Mouse (Mus musculus): ENCODE data around the gene Gm20696.

Gm20696 gene

DNA sequence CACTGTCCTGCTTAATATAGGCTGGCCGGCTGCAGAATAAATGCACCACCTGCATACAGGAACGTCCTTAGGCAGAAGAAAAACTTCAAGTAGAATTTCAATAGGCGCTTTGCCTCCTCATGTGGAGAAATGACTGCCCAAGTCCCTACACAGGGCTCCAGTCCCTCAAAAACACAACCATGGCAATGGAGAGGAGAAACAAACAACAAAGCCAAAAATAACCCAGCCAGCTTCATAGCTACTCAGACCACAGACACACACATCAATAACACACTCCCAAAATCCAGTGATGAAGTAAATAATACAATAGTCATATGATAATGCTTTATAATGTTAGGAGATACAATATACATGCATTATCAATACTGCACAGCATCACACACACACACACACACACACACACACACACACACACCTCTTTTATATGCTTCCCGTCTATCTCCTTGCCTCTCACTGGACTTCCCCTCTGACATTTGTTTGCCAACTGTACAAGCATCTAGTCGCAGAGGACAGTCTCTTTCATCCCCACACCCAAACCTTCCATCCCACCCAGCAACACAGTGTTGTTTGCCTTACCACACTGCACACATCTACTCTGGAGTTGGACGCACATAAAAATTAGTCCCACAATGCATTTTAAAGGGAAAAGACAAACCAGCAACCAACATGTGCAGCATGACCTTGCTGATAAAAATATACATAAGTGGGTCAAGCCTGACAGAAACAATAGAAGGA is 306.7 kb downstream of the Gm20696 start:
- DNase-seq (ENCODE audit: low spot score): no peak

DNA sequence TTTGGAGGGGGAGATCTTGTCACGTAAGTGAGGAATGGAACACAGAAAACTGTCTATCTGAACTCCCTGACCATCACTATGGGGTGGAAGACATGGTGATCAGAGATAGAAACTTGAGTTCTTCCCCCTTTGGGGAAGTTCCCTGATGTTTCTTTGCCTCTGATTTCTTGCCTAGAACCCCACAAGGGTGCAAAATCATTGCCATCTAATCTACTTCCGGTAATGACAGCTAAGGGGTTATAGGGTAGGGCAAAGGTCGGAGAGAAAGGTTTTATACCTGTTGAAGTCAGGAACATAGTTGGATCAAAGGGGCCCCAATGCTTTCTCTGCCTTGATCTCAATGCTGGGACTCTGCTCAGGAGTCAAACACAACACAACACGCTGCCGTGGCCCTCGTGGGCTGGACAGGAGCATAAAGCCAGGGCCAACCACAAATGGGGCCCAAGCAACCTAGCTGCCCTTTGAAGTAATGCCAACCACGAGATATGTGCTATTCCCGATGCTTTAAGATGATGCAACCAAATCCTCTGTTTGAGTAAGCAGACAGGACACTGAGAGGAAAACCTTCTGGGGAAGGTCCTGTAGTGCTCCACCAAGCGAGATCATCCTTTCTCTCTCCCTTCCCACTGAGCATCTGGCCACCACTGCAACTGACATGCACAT is 307.4 kb downstream of the Gm20696 start:
- DNase-seq (ENCODE audit: low spot score): no peak

DNA sequence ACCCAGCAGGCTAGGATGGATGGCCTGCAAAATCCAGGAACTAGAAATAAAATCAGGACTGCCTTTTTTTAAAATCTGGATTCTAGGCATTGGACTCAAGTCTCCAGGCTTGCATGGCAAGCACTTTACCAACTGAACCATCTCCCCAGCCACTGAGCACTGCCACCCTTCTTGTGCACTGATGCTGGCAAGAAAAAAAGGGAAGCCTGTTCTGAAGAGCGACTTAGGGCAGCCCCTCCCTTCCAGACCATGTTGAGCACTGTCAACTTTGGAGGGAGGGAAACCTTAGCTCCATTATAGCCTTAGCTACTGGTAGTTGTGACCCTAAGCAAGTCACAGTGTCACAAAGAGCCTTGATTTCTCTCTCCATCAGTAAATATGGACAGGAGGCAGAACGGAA is 308.7 kb downstream of the Gm20696 start:
- DNase-seq (ENCODE audit: low spot score): no peak

DNA sequence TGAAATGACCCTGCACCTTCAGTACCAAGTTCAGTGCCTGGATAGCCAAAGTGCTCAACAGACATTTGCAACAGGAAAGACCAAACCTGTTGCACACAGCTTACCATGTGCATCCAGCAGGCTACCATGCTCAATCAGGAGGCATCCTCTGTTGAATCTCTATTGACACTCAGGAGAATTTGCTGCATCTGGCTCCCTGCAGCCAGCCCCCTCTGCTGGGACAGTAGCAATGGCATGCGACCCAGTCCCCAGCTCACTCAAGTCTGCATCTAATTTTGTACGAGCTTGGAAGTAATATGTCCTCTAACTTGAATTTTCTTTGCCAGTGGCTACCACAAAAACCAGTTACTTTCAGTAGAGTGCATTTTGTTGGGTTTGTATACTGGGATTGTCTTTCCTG is 312.3 kb downstream of the Gm20696 start:
- no peak for DNase-seq (ENCODE audit: low spot score)

- no peak for DNase-seq (ENCODE audit: low spot score)
These were observed 313.2 kb downstream of the Gm20696 start for GRCm38 (mm10) chr6:99353441-99353840.

DNA sequence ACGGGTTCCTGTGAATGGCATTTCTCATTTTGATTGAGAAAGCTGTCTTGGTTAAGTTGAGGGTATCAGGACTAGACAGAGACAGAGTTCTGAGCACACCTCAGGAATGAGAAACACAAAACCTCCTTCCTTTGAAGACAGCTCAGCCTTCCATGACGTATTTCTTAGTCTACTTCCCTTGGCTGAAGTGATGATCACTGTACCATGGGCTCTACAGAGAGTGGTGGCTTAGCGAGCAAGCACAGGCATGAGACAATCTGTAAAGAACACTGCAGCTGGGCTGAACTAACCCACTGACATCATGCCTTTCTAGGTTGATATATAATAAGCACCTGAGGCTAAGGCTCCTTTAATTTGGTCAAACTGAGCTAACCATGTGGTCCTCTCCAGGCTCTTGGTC is 316.0 kb downstream of the Gm20696 start:
- DNase-seq (ENCODE audit: low spot score): no peak

GRCm38 (mm10) chr6:99350156-99350555 is 316.4 kb downstream of the Gm20696 start:
- no peak for DNase-seq (ENCODE audit: low spot score)

DNA sequence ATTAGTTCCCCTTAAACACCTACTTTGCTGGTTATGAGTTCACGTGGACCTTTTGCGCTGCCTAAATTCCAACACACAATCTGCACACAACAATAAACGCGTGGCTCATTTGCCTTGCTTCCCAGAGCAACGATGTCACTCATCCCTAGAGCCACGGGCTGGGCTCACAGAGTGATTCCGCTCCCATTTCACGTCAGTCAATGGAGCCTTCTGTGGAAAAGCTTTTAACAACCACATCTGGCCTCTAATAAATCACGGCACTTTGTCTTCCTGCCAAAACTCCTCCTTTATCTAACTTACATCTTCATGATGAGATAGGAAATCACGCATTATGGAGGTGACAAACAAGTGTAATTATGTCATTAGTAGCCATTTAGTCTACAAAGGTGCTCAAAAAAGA is 318.8 kb downstream of the Gm20696 start:
- DNase-seq (ENCODE audit: low spot score): no peak

- no peak for DNase-seq (ENCODE audit: low spot score)
These were observed 321.6 kb downstream of the Gm20696 start for GRCm38 (mm10) chr6:99344966-99345365.

DNA sequence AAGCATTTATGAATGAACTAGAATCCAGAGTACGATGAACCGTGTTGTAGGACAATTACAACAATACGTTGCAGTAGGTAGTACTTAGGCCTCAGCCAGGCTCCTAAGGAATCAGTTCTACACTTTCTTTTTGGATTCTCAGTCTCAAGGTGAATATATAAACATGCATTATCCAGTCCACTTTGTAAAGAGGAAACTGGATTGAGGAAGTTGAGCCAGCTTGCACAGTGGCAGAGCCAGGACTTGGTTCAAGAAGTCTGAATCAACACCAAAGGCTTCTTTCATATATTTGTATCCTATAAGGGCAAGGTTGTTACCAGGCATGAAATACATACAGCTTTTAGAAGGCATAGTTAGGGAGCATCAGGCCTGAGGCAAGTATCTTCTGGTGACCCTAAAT is 322.2 kb downstream of the Gm20696 start:
- no peak for DNase-seq (ENCODE audit: low spot score)

- DNase-seq (ENCODE audit: low spot score): no peak
These were observed 322.8 kb downstream of the Gm20696 start for GRCm38 (mm10) chr6:99343815-99344214.

- DNase-seq (ENCODE audit: low spot score): no peak
These were observed 324.2 kb downstream of the Gm20696 start for GRCm38 (mm10) chr6:99342416-99342815.

DNA sequence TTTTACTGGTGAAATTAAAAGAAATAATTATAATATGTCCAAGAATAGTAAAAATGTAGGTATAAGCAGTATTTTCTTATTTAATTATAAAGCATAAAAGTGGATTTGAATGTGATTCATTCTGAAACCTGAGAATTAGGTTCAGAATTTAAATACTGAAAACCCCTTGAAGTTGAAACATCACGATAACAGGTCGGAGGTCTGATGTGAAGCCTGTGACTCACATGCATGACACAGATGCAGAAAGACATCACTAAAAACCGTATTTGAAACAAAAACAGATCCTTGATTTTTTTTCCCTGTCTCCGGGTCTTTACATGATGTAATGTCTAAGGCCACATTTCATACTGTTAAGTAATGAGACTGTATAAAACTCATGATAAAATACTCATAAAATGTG is 325.7 kb downstream of the Gm20696 start:
- DNase-seq (ENCODE audit: low spot score): no peak

DNA sequence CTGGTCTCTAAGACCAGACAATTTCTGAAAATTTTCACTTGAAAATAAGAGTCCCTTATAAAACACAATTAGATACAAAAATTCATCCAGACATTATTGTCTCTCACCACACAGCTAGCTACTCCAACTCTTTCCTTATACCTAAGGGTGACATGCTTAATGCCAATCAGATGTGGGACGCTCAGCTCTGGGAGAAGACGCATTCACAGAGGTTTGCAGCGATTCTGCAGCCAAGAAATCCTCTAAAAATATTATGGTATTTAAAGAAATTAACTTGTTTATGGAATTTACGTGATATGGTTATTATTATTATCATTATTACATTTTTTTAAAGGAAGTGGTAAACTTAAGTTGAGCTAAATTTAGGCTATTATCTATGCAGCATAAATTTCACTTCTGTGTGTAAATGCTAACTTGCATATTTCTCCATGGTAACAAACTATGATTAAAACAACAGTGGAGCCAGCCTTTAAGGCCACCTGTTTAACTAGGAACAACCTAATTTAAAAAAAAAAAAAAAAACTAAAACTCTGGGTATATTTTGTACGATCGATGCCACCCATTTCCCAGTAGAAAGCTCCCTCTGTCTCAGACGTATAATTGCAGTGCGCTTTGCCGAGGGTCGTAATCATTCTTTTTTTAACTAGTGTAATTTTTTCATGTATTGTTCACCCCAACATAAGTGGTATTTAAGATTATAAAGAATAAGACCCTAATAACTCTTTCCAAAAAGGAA is 326.4 kb downstream of the Gm20696 start:
- DNase-seq (ENCODE audit: low spot score): no peak

- DNase-seq (ENCODE audit: low spot score): no peak
These were observed 327.3 kb downstream of the Gm20696 start for GRCm38 (mm10) chr6:99339343-99339620.

DNA sequence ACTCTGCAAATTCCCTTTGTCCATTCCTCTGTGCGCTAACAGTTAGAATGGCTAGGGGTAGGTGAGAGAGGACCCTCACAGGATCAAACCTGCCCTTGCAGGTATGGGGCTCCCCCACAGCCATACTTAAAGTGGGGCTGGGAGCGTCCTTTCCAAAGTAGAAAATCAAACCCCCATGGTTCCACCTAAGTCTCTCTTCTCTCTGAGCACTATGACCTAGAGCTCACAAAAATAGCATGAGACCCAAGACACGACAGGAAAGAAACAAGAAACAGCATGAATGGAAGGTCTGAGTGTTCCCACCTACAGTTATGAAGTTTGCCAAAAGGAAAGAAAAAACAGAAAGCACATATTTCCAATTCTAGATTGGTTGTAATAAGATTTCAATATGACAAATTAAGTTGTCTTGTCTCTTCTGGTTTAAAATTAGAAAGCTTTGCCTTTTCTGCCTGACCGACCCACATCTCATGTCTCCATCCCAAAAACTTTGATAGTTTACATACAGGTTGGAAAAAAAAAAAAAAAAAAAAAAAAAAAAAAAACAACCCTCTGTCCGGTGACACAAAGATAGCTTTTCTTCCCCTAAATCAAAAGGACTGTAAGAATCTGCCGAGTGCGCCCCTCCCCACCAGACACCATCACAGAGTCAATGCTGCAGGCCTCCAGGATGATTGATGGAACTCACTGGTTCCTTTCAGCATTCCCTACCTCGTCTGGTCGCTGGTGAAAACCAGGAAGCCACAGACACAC is 327.8 kb downstream of the Gm20696 start:
- DNase-seq (ENCODE audit: low spot score): no peak

- DNase-seq (ENCODE audit: low spot score): no peak
These were observed 328.4 kb downstream of the Gm20696 start for GRCm38 (mm10) chr6:99338174-99338573.

DNA sequence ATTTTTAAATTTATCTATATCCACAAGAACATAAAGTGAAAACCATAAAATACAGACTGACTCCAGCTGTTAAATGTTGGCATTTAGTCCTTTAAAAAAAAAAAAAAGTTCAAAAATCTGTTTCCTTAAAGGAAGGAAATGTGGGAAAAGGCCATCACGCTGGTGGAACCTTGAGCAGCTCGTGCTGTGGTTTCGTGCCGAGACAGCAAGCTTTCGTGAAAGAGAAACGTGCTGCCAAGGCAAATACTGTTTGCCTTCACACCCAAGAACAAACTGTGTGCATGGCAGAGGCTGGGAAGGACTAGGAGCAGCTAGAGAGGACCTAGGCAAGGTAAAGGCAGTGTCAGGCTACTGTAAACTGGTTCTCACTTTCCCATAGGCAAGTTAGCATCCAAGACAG is 329.0 kb downstream of the Gm20696 start:
- DNase-seq (ENCODE audit: low spot score): no peak

DNA sequence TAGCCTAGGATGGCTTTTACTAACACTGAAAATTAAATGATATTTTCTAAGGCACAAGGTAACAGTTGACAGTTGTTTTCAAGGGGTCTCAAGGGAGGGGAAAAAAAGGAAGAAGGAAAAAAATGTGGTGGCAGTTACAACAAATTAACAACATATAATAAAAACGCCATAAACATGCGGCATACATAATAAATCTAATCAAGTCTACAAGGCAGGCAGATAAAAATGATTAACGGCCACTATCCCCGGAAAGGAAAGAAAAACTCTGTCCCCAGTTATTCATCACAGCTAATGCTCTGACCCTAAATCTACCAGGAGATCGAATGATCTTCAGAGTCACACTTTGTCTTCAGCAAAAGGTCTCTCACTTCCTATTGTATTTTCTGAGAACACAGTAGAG is 330.4 kb downstream of the Gm20696 start:
- no peak for DNase-seq (ENCODE audit: low spot score)

DNA sequence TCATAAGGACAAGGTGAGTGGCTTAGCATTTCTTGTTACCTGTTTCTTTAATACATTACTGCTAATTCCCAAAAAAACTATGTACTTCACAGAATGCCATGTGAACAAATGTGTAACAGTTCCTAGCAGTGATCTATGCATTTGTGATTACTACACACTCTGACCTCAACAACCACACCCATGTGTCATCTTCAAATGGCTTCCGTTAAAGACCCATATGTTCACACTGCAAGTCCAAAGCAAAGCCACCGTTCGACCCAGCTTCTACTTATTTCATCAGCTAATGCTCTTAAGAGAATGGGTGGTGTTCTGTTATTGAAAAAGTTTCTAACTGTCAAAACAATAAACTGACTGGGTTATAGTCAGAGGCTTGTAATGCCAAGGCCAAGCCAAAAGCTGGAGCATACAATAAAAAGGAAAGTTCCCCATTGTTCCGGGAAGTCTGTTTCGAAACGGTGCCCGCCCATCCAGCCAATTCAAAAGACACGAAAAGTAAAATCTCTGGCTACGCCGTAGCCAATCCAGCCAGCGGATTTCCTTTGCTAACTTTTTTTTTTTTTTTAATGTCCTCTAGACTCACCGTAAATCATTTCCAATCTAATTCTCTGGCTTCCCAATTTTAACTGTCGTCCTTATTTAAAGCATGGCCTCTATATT is 331.3 kb downstream of the Gm20696 start:
- no peak for DNase-seq (ENCODE audit: low spot score)

DNA sequence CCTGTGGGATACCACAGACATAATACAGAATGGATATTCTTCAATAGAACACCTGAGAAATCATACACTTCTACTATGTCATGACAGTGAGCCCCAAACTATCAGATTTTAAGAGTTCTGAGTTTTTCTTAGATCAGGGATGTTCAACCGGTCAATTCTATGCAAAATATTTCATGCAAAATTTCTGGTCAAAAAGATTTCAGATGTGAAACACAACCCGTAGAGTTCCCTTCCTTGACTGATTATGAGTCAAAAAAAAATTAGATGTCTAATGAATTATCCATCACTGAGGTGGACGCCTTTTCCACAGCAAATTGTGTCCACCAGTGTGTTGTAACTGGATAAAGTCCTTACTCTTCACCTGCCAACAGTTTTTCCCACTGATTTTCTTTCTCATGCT is 332.3 kb downstream of the Gm20696 start:
- no peak for DNase-seq (ENCODE audit: low spot score)

GRCm38 (mm10) chr6:99333127-99333526 is 333.5 kb downstream of the Gm20696 start:
- no peak for DNase-seq (ENCODE audit: low spot score)
